Mouse (Mus musculus) G1E (cell line): ENCODE measurements at regions not wholly inside any gene's neighbourhood (a gene's known extent, or its start where the extent isn't known, plus 50 kb on each side); places are given as distances from the start of the nearest gene placed in this dataset.

Source experiments
- ATAC-seq: 2 replicates; pipeline ENCODE4 v1.8.0; 2016; ENCODE audit warnings: mild to moderate bottlenecking; ENCODE audit not compliant: insufficient number of reproducible peaks, poor library complexity, low FRiP score, severe bottlenecking; ENCODE audit errors: extremely low read depth
- DNase-seq: peaks from one replicate; pipeline ENCODE4 v3.0.0; 2012; ENCODE audit warnings: low spot score
- H3K27me3 ChIP-seq: 2 replicates; pipeline ENCODE4 v1.6.1; 2012; ENCODE audit warnings: mild to moderate bottlenecking, low read length, inconsistent platforms; ENCODE audit not compliant: insufficient read depth
- H3K36me3 ChIP-seq: replicated peaks from 2 replicates; pipeline ENCODE3; 2012; ENCODE audit warnings: mild to moderate bottlenecking, inconsistent platforms
- H3K4me1 ChIP-seq: 2 replicates; pipeline ENCODE4 v1.6.1; 2012; ENCODE audit warnings: low read depth, low read length, inconsistent platforms, mixed read lengths; ENCODE audit not compliant: insufficient read depth
- H3K4me3 ChIP-seq: 2 replicates; pipeline ENCODE4 v1.5.1; 2012; ENCODE audit warnings: low read depth, mild to moderate bottlenecking, inconsistent platforms, low read length, moderate library complexity, mixed read lengths
- H3K9me3 ChIP-seq: replicated peaks from 2 replicates; pipeline ENCODE4 v1.6.1; 2012; ENCODE audit warnings: inconsistent platforms
- CTCF ChIP-seq: IDR thresholded peaks from 2 replicates; pipeline ENCODE4 v1.5.1; 2012; ENCODE audit warnings: low read depth, low read length, inconsistent platforms, mixed read lengths
- GATA1 ChIP-seq: IDR thresholded peaks from 2 replicates; pipeline ENCODE4 v1.6.1; 2012; ENCODE audit warnings: borderline replicate concordance, low read length, inconsistent platforms, mixed read lengths
- GATA2 ChIP-seq: IDR thresholded peaks from 2 replicates; pipeline ENCODE4 v1.6.1; 2012; ENCODE audit warnings: low read depth, low read length, inconsistent platforms, borderline replicate concordance
- POLR2AphosphoS5 ChIP-seq: IDR thresholded peaks from 2 replicates; pipeline ENCODE4 v1.6.1; 2012; ENCODE audit warnings: low read depth, low read length, inconsistent platforms; ENCODE audit not compliant: insufficient replicate concordance
- TAL1 ChIP-seq: conservative IDR thresholded peaks from 2 replicates; pipeline ENCODE4 v1.6.1; 2012; ENCODE audit warnings: low read depth, low read length, inconsistent platforms, mixed read lengths

DNA sequence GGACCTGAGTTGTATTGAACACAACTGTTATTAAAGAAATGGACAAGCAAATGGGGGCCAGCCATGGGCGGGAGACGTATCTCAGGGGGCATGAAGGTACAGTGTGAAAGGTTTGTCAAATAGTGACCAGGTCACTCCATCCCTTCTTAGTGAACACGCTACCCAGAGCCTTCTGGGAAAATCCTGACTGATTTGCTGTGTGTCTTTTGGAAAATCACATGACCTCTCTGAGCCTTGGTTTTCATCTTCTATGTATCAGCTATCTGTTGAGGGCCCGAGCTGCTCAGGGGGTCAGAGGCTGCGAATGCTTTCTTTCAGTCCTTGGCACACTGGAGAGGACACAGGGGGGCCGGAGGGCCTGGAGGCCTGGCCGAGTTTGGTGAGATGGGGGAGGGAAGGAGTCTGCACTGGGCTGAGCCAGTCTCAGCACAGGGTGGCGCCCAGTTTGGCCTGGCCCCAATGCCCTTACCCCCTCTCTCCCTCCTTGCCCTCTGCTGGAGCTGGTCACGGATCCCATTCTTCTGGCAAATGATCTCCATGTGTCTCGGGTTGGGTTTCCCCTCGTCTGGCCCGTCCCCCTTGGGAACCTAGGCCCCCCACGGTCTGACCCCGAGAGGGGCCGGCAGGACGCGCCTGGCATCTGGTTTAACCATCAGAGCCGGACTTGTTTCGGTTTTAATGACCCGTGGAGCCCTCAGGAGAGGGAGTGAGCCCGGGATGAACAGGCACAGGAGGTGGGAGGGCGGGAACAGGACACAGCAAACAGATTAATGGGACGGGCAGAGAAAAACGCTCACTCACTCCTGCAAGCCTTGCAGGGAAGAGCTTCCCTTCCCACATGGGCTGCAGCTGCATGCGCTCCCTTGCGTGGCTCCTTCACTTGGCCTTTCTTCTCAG is 113.7 kb downstream of the Mn1 start:
- DNase-seq = no peak
- Histone ChIP-seq H3K27me3 (no peaks in the 10 kb centered on the region), H3K4me1 (no peaks in the 10 kb centered on the region), H3K36me3 (no peaks in the 10 kb centered on the region), H3K9me3 (peaks cover 96% of the 10 kb centered on the region), H3K4me3 (no peak overlapping the region; the same call in 1 of the 2 replicates)
- ATAC-seq = no peak
- TF ChIP-seq POLR2AphosphoS5 = no peak
- TF ChIP-seq GATA1 = no peak
- no peak for TF ChIP-seq CTCF
- no peak for TF ChIP-seq TAL1
- no peak for TF ChIP-seq GATA2

DNA sequence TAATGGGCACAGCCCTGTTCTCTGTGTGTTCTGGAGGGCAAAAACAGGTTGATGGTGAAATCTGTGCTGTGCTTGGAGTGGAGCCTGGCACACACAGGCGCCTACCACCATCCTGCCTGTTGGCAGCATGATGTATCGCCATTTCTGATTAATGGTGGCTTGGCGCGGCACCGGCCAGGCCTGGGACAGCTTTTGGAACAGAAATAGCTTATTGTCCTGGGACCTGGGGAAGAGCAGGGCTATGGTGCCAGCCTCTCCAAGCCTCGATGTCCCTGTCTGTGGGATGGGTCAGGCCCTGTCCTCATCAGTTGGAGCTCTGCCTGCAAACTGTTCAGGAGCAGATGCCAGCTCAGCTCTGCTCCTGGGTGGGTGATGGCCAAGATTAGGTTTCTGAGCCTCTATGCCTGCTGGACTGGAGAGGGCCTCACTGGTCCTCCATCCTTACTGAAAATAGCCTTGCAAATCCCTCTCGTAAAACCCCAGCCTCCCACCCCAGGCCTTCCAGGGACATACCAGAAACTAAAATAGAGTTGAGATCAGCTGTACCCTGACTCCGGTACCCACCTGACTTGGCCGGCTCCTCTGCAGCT is 115.4 kb downstream of the Mn1 start:
- no peak for TF ChIP-seq POLR2AphosphoS5
- TF ChIP-seq CTCF = no peak
- no peak for TF ChIP-seq GATA2
- no peak for TF ChIP-seq TAL1
- TF ChIP-seq GATA1 = no peak
- Histone ChIP-seq H3K4me3 (no peak overlapping the region), H3K27me3 (no peaks in the 10 kb centered on the region), H3K4me1 (no peaks in the 10 kb centered on the region), H3K9me3 (peaks cover 99% of the 10 kb centered on the region), H3K36me3 (no peaks in the 10 kb centered on the region)
- DNase-seq (no peak), ATAC-seq (no peak)

DNA sequence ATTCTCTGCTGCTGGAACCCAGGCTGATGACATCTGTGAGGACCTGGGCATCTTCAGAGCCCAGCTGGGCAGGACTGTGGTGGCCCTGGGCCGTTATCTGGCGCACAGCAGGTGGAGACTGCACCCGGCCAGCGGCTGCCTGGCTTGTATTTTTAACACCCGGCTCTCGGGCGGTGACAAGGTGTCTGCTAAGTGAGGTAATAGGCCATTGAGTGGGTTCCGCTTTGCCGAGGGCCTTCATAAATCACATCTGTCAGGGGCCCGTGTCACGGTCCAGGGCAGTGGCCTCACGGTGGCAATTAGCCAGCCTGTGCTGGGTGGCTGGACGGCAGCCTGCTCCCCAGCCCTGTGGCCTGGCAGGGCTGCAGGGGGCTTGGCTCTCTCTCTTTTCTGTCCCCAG is 118.8 kb downstream of the Mn1 start:
- no peak for TF ChIP-seq GATA1
- no peak for TF ChIP-seq GATA2
- no peak for TF ChIP-seq POLR2AphosphoS5
- no peak for TF ChIP-seq TAL1
- TF ChIP-seq CTCF = no peak
- Histone ChIP-seq H3K4me1 (no peaks in the 10 kb centered on the region), H3K4me3 (no peak overlapping the region; the same call in 1 of the 2 replicates), H3K36me3 (no peaks in the 10 kb centered on the region), H3K27me3 (no peaks in the 10 kb centered on the region), H3K9me3 (peaks cover 95% of the 10 kb centered on the region)
- DNase-seq (no peak), ATAC-seq (no peak)

DNA sequence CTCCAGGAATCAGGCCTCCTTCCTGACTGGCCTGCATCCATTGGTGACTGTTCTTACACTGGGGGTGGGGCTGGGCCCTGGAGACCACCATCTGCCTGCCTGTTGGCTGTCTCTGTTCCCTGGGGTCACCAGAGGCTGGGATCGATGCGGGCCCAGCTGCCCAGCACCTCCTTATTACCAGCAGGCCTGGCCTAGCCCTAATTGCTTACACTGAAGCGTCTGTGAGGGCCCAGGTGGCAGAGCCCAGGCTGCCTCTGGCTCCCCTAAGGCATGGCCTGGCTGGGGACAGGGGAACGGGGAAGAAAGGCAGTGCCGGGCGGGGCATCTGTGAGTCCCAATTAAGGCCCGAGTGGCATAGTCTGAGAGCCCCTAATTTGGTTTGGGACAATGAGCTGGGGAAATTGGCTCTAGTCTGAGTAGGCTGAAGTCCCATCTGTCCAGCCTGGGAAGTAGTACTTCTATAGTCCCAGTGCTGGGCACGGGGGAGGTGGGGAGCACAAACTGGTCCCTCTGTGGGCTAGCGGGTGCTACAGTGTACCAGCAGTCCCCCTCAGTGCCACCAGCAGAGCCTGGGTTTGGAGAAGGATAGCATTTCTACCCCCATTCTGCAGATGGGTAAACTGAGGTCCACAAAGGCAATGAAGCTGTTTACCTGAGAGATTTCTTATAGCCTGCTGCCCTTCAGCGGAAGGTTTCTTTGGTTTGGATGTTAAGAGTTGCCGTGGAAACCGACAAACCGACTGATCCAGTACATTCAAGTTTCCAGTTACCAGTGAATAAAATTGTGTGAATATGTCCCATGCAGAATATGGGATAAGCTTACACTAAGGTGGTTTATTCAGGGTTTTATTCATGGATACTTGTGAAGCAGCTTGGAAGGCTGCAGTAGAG is 121.6 kb downstream of the Mn1 start:
- ATAC-seq (no peak), DNase-seq (no peak)
- no peaks in the 10 kb centered on the region for H3K4me1 ChIP-seq
- no peaks in the 10 kb centered on the region for H3K27me3 ChIP-seq
- TF ChIP-seq GATA2 = no peak
- no peak for TF ChIP-seq GATA1
- no peak for TF ChIP-seq TAL1
- no peak for TF ChIP-seq POLR2AphosphoS5
- TF ChIP-seq CTCF = no peak
- H3K4me3 ChIP-seq = peak overlapping the region; percentile 28; the same call in 1 of the 2 replicates
- H3K36me3 ChIP-seq = no peaks in the 10 kb centered on the region
- peaks cover 92% of the 10 kb centered on the region for H3K9me3 ChIP-seq

DNA sequence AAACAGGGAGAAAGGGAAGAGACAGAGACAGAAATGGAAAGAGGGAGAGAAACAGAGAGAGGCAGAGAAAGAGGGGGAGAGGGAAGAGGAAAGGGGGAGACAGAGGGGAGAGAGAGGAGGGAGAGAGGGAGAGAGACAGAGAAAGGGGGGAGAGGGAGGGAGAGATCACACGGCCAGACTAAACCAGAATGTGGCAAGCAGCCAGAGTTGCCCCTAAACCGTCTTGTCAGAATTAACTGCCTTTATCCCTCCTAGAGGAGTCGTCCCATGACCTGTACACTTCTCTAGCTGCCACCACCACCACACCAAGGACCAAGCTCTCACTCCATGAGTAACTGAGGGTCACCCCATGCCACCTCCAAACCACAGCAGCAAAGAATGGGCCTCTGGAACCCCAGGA is 123.3 kb downstream of the Mn1 start:
- H3K27me3 ChIP-seq = no peaks in the 10 kb centered on the region
- TF ChIP-seq TAL1 (no peak), GATA1 (no peak), CTCF (no peak), GATA2 (no peak)
- H3K4me3 ChIP-seq = no peak overlapping the region
- no peak for ATAC-seq
- H3K9me3 ChIP-seq = peaks cover 92% of the 10 kb centered on the region
- no peaks in the 10 kb centered on the region for H3K4me1 ChIP-seq
- no peak for DNase-seq
- H3K36me3 ChIP-seq = no peaks in the 10 kb centered on the region

DNA sequence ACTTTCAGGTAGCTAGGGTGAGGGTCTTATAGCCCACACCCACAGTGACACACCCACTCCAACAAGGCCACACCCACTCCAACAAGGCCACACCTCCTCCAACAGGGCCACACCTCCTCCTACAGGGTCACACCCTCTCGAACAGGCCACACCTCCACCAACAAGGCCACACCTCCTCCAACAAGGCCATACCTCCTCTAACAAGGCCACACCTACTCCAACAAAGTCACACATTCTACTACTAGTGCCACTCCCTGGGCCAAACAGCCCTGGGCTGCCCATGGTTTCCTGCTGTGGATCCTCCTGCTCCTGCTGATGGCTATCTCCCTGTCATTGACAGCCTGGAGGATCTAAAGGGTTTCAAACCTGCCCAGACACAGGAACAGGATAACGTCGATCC is 124.9 kb downstream of the Mn1 start:
- no peak for TF ChIP-seq POLR2AphosphoS5
- TF ChIP-seq CTCF = no peak
- no peak for TF ChIP-seq GATA2
- DNase-seq = no peak

More for the DNA sequence above, 124.9 kb downstream of the Mn1 start:
- Histone ChIP-seq H3K27me3 (no peaks in the 10 kb centered on the region), H3K4me3 (no peak overlapping the region), H3K9me3 (peaks cover 88% of the 10 kb centered on the region), H3K36me3 (no peaks in the 10 kb centered on the region), H3K4me1 (no peaks in the 10 kb centered on the region)
- ATAC-seq = no peak
